Mouse (Mus musculus) midbrain, embryonic 11.5 days (tissue): ENCODE measurements around the gene Mid1. TPM values are rescaled to one million over a fixed set of nuclear protein-coding genes. Genes with fewer than 3 reads are reported as not detected.

Experiments
- ATAC-seq: fragments of 200-750 bp; cut with Nextera tagmentation; 2 replicates; pipeline ENCODE4 v1.8.0; 2017; ENCODE audit warnings: moderate TSS enrichment, moderate library complexity; ENCODE audit not compliant: low FRiP score
- DNase-seq: peaks from one replicate; pipeline ENCODE4 v3.0.0; 2015; ENCODE audit warnings: low spot score; ENCODE audit errors: missing footprints
- H3K27ac ChIP-seq: fragments of 300-500 bp; sonication (generic); 2 replicates; pipeline ENCODE4 v1.5.1; 2014; ENCODE audit warnings: low read depth, low read length
- H3K27me3 ChIP-seq: fragments of 300-500 bp; sonication (generic); 2 replicates; pipeline ENCODE4 v1.6.1; 2014; ENCODE audit warnings: mild to moderate bottlenecking, low read length, moderate library complexity, mixed read lengths; ENCODE audit not compliant: control insufficient read depth, insufficient read depth
- H3K36me3 ChIP-seq: fragments of 300-500 bp; sonication (generic); 2 replicates; pipeline ENCODE4 v1.6.1; 2014; ENCODE audit warnings: mild to moderate bottlenecking, low read length, moderate library complexity, mixed read lengths; ENCODE audit not compliant: control insufficient read depth, insufficient read depth
- H3K4me1 ChIP-seq: fragments of 300-500 bp; sonication (generic); 2 replicates; pipeline ENCODE4 v1.6.1; 2014; ENCODE audit warnings: low read length; ENCODE audit not compliant: control insufficient read depth, insufficient read depth
- H3K4me2 ChIP-seq: fragments of 300-500 bp; sonication (generic); 2 replicates; pipeline ENCODE4 v1.6.1; 2014; ENCODE audit warnings: mild to moderate bottlenecking, moderate library complexity
- H3K4me3 ChIP-seq: fragments of 300-500 bp; sonication (generic); 2 replicates; pipeline ENCODE4 v1.5.1; 2014; ENCODE audit warnings: low read depth, low read length
- H3K9ac ChIP-seq: fragments of 300-500 bp; sonication (generic); 2 replicates; pipeline ENCODE4 v1.6.1; 2014; ENCODE audit warnings: low read length
- H3K9me3 ChIP-seq: fragments of 300-500 bp; sonication (generic); 2 replicates; pipeline ENCODE4 v1.6.1; 2016; ENCODE audit warnings: low read length; ENCODE audit not compliant: control insufficient read depth
- WGBS: fragments of 180-500 bp; shearing (Covaris S2); extraction: QIAGEN DNeasy Blood & Tissue Kit; methylation state at CpG from one replicate; pipeline ENCODE4 v1.1.7; 2014; 5-methylcytosine and 5-hydroxymethylcytosine counted together
- polyA plus RNA-seq: library from polyadenylated mRNA; unstranded; fragments of >200 nt; fragmentation: Nextera tagmentation; extraction: Ambion mirVana; gene quantifications from 2 replicates; pipeline ENCODE4 v1.2.1, GENCODE M21; 2014

Mid1 gene
- polyA plus RNA-seq, 1 experiment from 2014 or later = 31.5 TPM

DNA sequence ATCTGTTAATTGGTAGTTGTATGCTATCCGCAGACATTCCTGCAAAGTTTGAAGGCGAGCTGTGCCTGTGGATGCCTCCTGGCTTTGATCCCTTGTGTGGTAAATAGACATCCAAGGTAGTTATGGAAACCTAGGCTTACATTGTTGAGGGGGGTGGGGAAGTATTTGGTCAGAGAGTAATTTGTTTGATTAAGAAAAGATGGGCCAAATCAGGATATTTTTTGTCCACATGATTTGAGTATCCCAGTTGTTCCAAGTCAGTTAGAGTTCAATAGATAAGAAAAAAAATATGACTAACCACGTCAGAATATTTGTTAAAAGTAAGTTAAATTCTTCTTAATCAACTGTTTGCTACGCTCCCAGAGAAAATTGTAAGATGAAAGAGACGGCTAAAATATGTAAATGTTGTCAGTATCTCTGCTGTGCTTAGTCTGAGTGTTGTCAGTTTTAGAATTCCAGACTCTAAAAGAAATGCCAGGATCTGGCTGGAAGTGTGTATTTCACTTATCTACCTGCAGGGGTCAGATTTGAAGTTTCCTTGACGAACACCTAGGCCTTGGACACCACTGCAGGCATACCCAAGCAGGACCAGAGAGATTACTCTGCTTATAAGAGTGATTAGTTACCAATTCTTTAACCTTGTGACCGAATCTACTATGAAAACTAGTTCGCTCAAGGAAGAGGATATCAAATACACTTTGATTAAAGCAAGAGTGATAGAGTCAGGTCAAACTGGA lies 198.7 kb downstream of the Mid1 start:
- no peaks in the 10 kb centered on the region for H3K9me3 ChIP-seq
- H3K27me3 ChIP-seq = peaks cover 6% of the 10 kb centered on the region; the same call in 1 of the 2 replicates
- ATAC-seq (no peak), DNase-seq (peak; percentile 87)
- H3K4me1 ChIP-seq = peaks cover 2% of the 10 kb centered on the region; the same call in 1 of the 2 replicates
- H3K9ac ChIP-seq = no peak overlapping the region
- 34% methylated on average over 8 of the region's 8 CpGs for whole genome bisulfite sequencing
- H3K36me3 ChIP-seq = no peaks in the 10 kb centered on the region
- peak overlapping the region; percentile 6; the same call in 1 of the 2 replicates for H3K4me3 ChIP-seq
- H3K4me2 ChIP-seq = peak overlapping the region; percentile 57; the same call in 1 of the 2 replicates
- no peak overlapping the region for H3K27ac ChIP-seq

DNA sequence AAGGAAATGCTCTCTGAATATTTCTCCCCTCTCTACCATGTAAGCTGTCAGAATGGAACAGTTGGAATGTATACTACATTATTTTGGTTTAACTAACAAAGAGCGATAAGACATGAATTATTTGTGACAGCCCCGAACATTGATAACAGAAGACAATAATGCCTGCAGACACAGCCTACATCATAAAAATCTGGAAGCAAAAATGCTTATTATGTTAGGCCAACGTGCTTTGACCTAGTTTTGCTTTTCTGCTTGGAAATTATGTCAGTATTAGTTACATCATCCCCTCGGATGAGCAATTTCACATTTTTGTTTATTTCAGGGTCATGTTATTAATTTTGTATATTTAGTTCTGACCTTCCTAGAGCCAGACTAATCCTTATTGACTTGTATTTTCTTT lies 205.5 kb downstream of the Mid1 start:
- Histone ChIP-seq H3K4me3 (no peak overlapping the region), H3K36me3 (no peaks in the 10 kb centered on the region), H3K27ac (no peak overlapping the region), H3K4me1 (peaks cover 2% of the 10 kb centered on the region; the same call in 1 of the 2 replicates), H3K9me3 (no peaks in the 10 kb centered on the region), H3K4me2 (no peak overlapping the region), H3K27me3 (no peaks in the 10 kb centered on the region), H3K9ac (no peak overlapping the region)
- peak; percentile 72 for DNase-seq
- WGBS = 66% methylated on average over 4 of the region's 4 CpGs
- no peak for ATAC-seq

DNA sequence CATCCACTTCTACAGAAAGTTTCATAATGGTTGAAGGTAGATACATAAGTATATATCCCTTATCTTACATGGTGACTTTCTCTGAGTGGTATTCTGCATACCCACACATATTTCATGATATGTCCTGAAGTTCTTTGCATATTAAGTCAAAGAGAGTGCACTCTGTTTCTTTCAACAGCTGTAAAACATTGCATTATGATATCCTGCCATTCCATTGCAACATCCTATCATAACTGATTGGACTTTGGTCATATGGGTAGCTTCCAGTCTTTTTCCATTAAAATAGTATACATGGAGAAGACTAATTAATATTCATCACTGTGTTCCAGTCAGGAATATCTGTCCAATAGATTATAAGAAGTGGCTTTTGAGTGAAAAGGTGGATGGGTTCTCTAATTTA lies 207.1 kb downstream of the Mid1 start:
- DNase-seq (peak; percentile 35), ATAC-seq (no peak)
- Histone ChIP-seq H3K9me3 (no peaks in the 10 kb centered on the region), H3K4me3 (no peak overlapping the region), H3K27me3 (no peaks in the 10 kb centered on the region), H3K4me1 (peaks cover 2% of the 10 kb centered on the region; the same call in 1 of the 2 replicates), H3K9ac (no peak overlapping the region), H3K36me3 (no peaks in the 10 kb centered on the region), H3K27ac (no peak overlapping the region), H3K4me2 (no peak overlapping the region)

DNA sequence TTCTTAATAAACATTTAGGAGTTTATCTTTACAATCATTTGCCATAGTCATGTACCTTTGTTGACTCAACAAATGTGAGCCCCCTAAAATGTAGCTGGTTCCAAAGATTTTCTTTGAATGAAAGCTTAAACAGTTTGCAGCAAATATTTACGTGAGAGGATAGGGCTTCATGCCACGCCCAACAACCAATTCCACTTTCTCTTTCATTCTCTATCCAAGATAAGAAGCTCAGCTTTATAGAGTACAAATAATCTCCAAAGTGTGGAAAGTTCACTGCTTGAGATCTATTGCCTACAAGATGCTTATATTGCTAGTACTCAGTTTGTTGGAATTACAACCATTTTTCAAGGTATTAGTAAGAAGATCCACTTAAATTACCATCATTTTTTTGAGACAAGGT lies 207.6 kb downstream of the Mid1 start:
- DNase-seq (peak; percentile 84), ATAC-seq (no peak)
- Histone ChIP-seq H3K4me2 (no peak overlapping the region), H3K4me3 (no peak overlapping the region), H3K9ac (no peak overlapping the region), H3K9me3 (no peaks in the 10 kb centered on the region), H3K27me3 (no peaks in the 10 kb centered on the region), H3K27ac (no peak overlapping the region), H3K36me3 (no peaks in the 10 kb centered on the region), H3K4me1 (peaks cover 2% of the 10 kb centered on the region; the same call in 1 of the 2 replicates)
- WGBS = 76% methylated on average over 2 of the region's 2 CpGs

DNA sequence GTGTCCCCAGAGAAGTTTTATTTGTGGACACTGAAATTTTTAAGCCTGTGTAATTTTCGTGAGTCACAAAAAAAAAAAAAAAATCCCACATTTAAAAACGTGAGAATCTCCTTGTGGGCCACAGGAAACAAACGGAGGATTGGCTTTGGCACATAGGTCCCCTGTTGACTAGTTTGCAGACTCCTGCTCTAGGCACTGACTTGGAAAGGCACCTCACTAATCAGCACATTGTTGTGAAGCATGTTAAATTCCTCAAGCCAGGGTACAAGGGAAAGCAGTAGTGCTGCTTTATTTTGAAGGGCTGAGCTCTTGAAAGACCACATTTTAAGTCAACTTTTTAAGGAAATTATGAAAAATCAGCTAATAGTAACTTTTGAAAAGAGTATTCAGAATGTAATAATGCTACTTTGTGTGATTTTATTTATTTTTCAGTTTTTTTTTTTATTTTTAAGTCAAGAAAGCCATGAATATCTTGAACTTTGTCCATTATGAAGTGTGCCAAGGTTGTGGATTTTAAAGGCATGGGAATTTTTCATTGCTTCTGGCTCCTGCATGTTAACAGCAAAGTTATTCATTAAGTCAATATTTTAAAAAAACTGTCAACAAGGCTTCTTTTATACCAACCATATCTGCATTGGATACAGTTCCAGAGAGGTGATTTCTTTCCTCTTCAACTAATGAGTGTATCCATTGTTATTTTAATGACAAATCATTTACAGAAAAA lies 214.4 kb downstream of the Mid1 start:
- ATAC-seq (0 out of 2 replicates have a peak, but pooled peaks have one; percentile 50), DNase-seq (no peak)
- Histone ChIP-seq H3K9me3 (no peaks in the 10 kb centered on the region), H3K4me2 (no peak overlapping the region), H3K27me3 (no peaks in the 10 kb centered on the region), H3K36me3 (no peaks in the 10 kb centered on the region), H3K4me3 (no peak overlapping the region), H3K27ac (peak overlapping the region; percentile 2; the same call in 1 of the 2 replicates), H3K9ac (no peak overlapping the region), H3K4me1 (peaks cover 2% of the 10 kb centered on the region; the same call in 1 of the 2 replicates)
- WGBS = 10% methylated on average over 3 of the region's 3 CpGs

DNA sequence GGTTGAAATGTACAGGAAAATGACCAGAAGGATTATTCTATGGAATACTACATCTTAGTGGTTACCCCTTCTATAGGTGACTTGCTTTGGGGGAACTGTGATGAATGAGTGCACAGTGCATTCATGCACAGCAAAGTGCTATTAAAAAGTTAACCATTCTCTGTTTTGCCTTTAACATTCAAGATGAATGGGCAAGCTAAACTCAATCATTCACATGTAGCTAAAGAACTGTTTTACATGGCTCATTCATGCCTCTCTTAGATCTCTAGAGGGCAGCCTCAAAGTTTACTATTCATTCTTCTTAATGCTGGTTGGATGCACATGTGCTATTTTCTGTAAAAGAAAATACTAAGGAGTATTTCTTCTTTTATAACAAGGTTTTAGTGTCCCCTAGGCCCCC lies 217.9 kb downstream of the Mid1 start:
- H3K9me3 ChIP-seq = no peaks in the 10 kb centered on the region
- H3K4me2 ChIP-seq = no peak overlapping the region
- DNase-seq (no peak), ATAC-seq (no peak)
- H3K27me3 ChIP-seq = peaks cover 2% of the 10 kb centered on the region; the same call in 1 of the 2 replicates
- H3K4me1 ChIP-seq = peaks cover 8% of the 10 kb centered on the region; the same call in 1 of the 2 replicates
- H3K27ac ChIP-seq = no peak overlapping the region
- H3K9ac ChIP-seq = no peak overlapping the region
- no peak overlapping the region for H3K4me3 ChIP-seq
- no peaks in the 10 kb centered on the region for H3K36me3 ChIP-seq

DNA sequence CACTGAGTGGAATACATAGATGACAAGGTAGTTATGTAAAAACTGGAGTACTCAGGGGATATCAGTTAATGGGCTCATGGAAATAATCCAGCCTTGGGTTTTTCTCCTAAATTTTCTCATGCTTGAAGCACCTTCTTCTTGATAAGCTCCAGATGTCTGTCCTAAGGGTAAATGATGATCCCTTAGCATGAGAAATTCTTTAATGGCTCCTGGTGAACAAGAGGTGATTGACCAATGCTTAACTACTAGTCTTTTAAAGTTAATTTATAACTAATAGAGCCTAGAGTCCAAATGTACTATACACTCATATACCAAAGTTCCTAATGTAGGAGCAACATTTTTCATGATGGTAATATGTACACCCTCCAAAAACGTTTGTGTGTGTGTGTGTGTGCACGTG lies 218.7 kb downstream of the Mid1 start:
- WGBS = 68% methylated on average over 2 of the region's 2 CpGs
- Histone ChIP-seq H3K27ac (no peak overlapping the region), H3K4me2 (no peak overlapping the region), H3K9ac (no peak overlapping the region), H3K36me3 (no peaks in the 10 kb centered on the region), H3K4me1 (peaks cover 8% of the 10 kb centered on the region; the same call in 1 of the 2 replicates), H3K27me3 (peaks cover 2% of the 10 kb centered on the region; the same call in 1 of the 2 replicates), H3K9me3 (no peaks in the 10 kb centered on the region), H3K4me3 (no peak overlapping the region)
- ATAC-seq = no peak
- DNase-seq = no peak

DNA sequence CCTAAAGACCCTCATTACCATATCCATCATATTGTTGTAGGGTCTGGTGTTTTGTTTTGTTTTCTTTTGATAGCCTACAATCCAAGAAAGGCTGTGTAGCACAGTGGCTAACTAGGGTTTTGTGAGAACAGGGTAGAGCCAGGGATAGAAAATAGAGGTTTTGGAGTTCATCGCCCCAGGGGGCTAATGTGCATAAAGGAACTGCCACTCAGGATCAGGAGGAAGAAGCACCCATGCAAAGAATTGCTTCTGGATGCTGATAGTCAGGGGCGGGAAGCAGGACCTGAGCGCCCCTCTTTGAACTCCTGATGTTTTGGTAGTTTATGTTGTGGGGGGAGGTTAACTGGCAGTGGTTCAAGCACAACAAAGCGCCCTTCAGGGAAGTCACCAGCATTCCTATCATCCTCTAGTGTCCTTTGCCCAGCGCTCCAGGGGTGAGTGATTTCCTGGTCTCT lies 221.1 kb downstream of the Mid1 start:
- DNase-seq (peak; percentile 95), ATAC-seq (peak; percentile 97)
- H3K4me2 ChIP-seq = peak overlapping the region; percentile 2; the same call in 1 of the 2 replicates
- no peak overlapping the region for H3K9ac ChIP-seq
- H3K27me3 ChIP-seq = peaks cover 3% of the 10 kb centered on the region; the same call in 1 of the 2 replicates
- WGBS = 4% methylated on average over 5 of the region's 5 CpGs
- H3K4me3 ChIP-seq = no peak overlapping the region
- H3K9me3 ChIP-seq = no peaks in the 10 kb centered on the region
- no peak overlapping the region for H3K27ac ChIP-seq
- no peaks in the 10 kb centered on the region for H3K36me3 ChIP-seq
- H3K4me1 ChIP-seq = peaks cover 11% of the 10 kb centered on the region; the same call in 1 of the 2 replicates

DNA sequence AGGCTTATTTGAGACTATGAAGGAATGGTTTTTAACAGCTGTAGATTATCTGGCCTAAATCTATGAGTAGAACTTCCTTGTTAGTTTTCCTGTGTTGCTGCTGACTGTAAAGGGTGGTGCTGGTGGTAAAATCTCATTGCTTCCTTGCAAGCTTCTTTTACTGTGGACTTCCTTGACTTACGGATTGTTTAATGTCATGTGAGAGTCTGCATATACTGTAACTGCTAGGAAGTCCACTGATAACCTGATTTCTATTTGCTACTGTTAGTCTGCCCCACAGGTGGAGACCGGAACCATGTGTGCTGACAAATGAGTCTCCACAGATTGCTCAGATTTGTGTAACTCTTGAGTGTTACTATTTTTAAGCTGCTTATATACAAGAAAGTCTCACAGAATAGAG lies 224.9 kb downstream of the Mid1 start:
- H3K27ac ChIP-seq = no peak overlapping the region
- 92% methylated on average over 2 of the region's 2 CpGs for WGBS
- peaks cover 11% of the 10 kb centered on the region; the same call in 1 of the 2 replicates for H3K4me1 ChIP-seq

More for the DNA sequence above, 224.9 kb downstream of the Mid1 start:
- Histone ChIP-seq H3K36me3 (no peaks in the 10 kb centered on the region), H3K9ac (no peak overlapping the region), H3K4me3 (no peak overlapping the region), H3K27me3 (peaks cover 5% of the 10 kb centered on the region; the same call in 1 of the 2 replicates), H3K4me2 (no peak overlapping the region), H3K9me3 (no peaks in the 10 kb centered on the region)
- no peak for ATAC-seq
- peak; percentile 72 for DNase-seq
